Mouse (Mus musculus) CD4-positive helper T cell, adult 2 months (primary cell): ENCODE data around the gene Tapt1.
"Not testable (repeated sequence)": the region's sequence is repeated elsewhere in the genome, so short reads cannot be mapped to it uniquely, and the experiment has no call there.

Source experiments
- DNase-seq: peaks from one replicate; pipeline ENCODE4 v3.0.0-alpha.2; 2012; ENCODE audit warnings: low read depth, missing footprints, low spot score

The Tapt1 gene

GRCm38 (mm10) chr5:44143467-44144235, 82.8 kb downstream of the Tapt1 start:
- no peak for DNase-seq

- no peak for DNase-seq
These were observed 98.9 kb downstream of the Tapt1 start for GRCm38 (mm10) chr5:44127487-44127886.

GRCm38 (mm10) chr5:44126574-44126973, 99.9 kb downstream of the Tapt1 start:
- not testable (repeated sequence) for DNase-seq
